Mouse (Mus musculus) inflammation-experienced regulatory T-cells, adult 6 months (primary cell): ENCODE measurements around the gene Gm10591. TPM values are rescaled to one million over a fixed set of nuclear protein-coding genes. Genes with fewer than 3 reads are reported as not detected.
"Not testable (repeated sequence)": the region's sequence is repeated elsewhere in the genome, so short reads cannot be mapped to it uniquely, and the experiment has no call there.

Source experiments
- ATAC-seq: one replicate; pipeline ENCODE4 v1.8.0; 2017
- polyA plus RNA-seq, 3 experiments: library from polyadenylated mRNA; unstranded; fragments of 100-300 nt; shearing (Covaris generic); gene quantifications; one replicate each; pipeline ENCODE4 v1.2.1; 2017

Gene Gm10591
- polyA plus RNA-seq: not detected

GRCm38 (mm10) chr4:42611895-42612294 lies at the start of gene Gm10591:
Gene Gm10591, plus strand, starts transcription at chr4:42612195.
- ATAC-seq: not testable (repeated sequence)

DNA sequence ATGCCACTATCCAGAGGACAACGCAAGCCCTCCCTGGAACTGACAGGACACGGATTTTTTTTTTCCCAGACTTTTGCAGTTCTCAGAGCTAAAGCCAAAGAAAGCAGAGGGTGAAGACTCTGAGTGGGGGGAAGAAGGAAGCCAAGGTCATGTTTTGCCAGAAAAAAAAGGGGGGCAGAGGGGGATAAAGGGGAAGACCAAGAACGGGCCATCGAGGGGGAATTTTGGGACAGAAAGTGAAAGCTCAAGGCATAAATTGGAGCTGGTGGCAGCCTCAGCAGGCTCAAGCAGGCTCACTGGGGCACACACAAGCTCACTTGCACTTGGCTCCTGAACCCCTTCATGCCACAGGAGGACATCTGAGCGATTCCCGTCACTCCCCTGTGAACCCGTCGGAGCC lies 17.4 kb downstream of the Gm10591 start, which contains the start of gene Gm2564:
TSS of gene Gm2564 (plus strand) at position 301 of the 400 bp plus-strand sequence.
- ATAC-seq: not testable (repeated sequence)

DNA sequence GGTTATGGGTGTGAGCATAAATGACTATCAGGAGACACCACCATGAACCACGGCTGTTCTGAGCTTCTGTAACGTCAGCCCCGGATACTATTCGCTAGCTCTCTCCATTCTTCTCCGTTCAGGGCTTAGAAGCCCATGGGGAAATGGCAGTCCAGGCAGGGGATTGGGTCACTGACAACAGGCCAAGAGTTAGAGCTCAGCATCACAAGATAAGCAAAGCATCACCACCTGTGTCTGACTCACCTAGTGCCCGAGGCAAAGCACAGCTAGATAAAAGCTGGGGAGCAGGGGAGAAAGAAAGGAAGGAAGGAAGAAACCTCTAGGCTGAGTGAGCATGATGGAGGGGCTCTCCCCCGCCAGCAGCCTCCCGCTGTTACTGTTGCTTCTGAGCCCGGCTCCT lies 43.0 kb downstream of the Gm10591 start, which contains the start of gene Ccl27b:
TSS of gene Ccl27b (plus strand) at position 301 of the 400 bp plus-strand sequence.
- not testable (repeated sequence) for ATAC-seq

DNA sequence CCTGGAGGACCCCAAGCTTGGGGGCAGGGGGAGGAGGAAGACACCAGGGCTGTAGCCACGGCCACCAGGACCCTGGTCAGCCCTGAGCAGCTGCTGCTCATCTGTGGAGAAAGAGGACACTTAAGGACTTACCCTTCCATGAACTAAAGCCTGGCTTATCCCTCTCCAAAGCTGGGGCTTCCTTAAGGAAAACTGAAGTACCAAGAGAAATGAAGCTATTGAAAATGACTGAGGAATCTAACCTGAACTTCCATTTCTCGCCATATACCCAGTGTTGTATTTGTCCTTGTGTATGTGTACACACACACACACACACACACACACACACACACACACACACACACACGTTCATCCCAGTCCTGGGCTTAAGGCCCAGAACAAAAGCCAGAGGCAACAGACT lies 49.8 kb downstream of the Gm10591 start, which contains the start of gene Il11ra2:
TSS of gene Il11ra2 (minus strand) at position 101 of the 400 bp plus-strand sequence.
- not testable (repeated sequence) for ATAC-seq

Other genes with a start within 250 kb of the Gm10591 start
- gene Gm21586, start 172.8 kb upstream of the Gm10591 start, polyA plus RNA-seq: not detected
- gene Gm2163, start 145.4 kb upstream of the Gm10591 start, polyA plus RNA-seq: not detected
- gene Fam205a2, start 84.0 kb upstream of the Gm10591 start, polyA plus RNA-seq: not detected
- gene Gm2564, start 17.5 kb downstream of the Gm10591 start, polyA plus RNA-seq: not detected
- not detected for gene Ccl27b, start 43.1 kb downstream of the Gm10591 start, polyA plus RNA-seq
- gene Il11ra2, start 49.7 kb downstream of the Gm10591 start, polyA plus RNA-seq: not detected
- not detected for gene 4930578G10Rik, start 123.3 kb downstream of the Gm10591 start, polyA plus RNA-seq
- gene Ccl19, start 144.4 kb downstream of the Gm10591 start, polyA plus RNA-seq: not detected
- gene Ccl21a, start 161.8 kb downstream of the Gm10591 start, polyA plus RNA-seq: not detected
- gene Fam205a1, start 241.7 kb downstream of the Gm10591 start, polyA plus RNA-seq: not detected
- gene Gm12394, start 244.6 kb downstream of the Gm10591 start, polyA plus RNA-seq: not detected